Mouse (Mus musculus): ENCODE measurements at regions not wholly inside any gene's neighbourhood (a gene's known extent, or its start where the extent isn't known, plus 50 kb on each side); places are given as distances from the start of the nearest gene placed in this dataset.

DNA sequence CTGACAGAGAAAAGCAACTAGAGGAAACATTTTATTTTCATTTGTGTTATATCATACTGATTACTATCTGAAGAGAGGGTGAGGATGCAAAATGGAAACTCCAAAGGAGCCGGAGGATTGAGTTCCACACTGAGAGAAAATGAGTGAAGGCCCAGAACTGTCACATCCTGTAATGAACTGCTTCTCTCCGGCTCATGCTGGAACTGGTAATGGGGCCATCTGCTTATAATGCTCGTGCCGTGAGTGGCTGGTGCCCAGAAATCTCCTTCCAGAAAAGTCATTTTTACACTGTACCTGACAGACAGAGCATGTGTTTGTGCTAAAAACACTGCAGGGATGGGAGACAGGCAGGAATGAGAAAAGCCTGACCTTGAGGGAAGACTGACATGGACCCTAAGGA, 483.5 kb upstream of the Pkdcc start:
- no peak for DNase-seq (ENCODE audit: low read depth, low spot score)

- no peak for DNase-seq (ENCODE audit: low read depth, low spot score)
Measured at GRCm38 (mm10) chr17:82742445-82742844, 472.6 kb upstream of the Pkdcc start.

DNA sequence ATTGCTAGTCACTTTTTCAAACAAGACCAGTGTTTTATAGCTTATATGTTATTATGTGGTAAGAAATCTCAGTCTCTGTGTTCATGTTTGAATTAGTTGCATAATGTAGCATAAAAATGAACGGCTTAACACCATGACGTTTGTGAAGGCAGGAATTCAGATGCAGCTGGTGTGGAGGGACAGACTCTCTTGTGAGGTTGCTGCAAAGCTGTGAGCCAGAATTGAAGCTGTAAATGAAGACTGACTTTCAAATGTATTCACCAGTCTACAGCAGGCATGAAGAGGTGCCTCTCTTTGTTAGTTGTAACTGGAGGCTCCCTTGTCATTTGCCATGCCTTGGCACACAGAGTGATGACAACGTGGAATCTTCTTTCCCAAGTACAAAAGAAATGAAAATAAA, 457.7 kb upstream of the Pkdcc start:
- no peak for DNase-seq (ENCODE audit: low read depth, low spot score)

DNA sequence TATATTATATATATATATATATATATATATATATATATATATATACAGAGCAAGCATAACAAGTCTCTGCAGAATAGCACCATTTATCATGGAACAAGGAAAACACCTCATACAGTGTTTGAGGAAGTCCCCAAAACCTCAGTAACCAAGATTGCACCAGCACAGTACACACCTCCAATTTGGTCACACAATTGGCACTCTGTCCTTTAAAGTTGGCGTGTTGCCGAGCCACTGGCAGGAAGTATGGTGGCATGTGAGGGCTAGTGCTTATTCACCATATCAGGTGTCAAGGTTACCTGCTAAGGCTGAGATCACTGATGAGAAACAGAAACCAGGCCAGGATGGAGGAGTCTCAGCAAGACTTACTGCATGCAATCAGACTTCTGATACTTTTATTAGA, 436.0 kb upstream of the Pkdcc start:
- DNase-seq (ENCODE audit: low read depth, low spot score), result no peak

DNA sequence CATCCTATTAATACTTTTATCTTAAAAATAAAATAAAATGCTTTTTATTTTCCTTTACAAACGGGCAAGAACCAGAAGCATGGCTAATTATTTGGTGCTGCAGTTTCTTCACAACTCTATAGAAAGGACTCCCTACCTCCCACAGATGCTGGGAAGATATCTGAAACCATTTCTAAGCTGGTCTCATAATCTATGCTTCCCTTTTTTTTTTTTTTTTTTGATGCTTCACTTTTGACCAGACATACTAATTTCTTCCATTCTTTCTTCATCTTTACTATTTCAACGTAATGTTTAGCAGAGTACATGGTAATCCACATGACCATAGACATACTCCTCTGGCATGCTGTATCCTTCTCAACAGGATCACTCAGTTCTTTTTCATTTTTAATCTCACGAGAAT, 393.0 kb upstream of the Pkdcc start:
- DNase-seq (ENCODE audit: low read depth, low spot score), result no peak

- no peak for DNase-seq (ENCODE audit: low read depth, low spot score)
Measured at GRCm38 (mm10) chr17:82824057-82824456, 391.0 kb upstream of the Pkdcc start.

DNA sequence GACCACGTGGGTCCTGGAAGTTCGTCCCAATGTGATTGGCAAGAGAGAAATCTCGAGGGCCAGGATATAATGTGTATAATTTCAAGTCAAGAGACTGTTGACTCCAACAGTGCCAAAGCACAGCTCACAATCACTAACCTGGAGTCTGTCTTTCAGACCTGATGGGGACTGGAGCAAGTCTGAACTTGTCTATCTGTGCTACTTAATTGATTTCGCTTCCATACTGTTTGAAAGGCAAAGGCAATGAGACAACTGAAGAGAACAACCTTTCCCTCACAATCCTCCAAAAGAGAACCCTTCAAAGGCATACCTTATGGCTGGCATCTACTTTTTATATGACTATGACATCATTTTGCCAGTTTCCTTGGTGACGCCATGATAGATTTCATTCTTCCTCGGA, 390.5 kb upstream of the Pkdcc start:
- DNase-seq (ENCODE audit: low read depth, low spot score), result no peak

DNA sequence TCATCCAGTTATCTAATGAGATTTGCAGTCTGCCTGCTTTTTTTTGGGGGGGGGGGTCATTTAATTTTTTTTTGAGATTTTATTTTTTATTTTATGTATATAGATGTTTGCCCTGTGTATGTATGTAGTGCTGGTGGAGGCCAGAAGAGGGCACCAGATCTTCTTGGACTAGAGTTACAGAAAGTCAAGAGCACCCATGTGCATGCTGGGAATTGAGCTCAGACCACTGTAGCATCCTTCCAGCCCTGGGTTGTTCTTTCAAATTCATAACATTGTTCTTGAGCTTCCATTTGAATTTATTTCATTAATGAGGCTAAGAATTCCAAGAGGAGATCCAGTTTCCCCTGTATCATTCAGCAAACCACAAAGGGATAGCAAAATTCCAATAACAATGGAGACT, 387.9 kb upstream of the Pkdcc start:
- peak; percentile 26 for DNase-seq (ENCODE audit: low read depth, low spot score)

DNA sequence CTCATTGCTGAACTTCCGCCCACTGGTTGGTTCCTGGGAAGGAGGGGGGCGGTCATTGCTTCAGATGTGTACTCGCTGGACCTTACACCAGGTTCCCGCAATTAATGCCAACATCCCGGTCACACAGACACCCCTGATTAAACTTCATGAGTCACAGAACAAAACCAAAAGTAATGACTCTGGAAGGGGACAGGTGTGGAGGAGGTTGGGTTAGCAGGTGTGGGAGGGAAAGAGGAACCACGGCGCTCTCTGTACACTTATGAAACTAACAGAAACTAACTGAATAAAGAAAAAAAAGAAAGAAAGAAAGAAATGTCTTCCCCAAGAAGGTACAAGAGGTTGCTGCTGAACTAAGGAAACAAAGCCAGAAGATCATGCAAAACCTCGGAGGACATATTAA, 387.3 kb upstream of the Pkdcc start:
- no peak for DNase-seq (ENCODE audit: low read depth, low spot score)

DNA sequence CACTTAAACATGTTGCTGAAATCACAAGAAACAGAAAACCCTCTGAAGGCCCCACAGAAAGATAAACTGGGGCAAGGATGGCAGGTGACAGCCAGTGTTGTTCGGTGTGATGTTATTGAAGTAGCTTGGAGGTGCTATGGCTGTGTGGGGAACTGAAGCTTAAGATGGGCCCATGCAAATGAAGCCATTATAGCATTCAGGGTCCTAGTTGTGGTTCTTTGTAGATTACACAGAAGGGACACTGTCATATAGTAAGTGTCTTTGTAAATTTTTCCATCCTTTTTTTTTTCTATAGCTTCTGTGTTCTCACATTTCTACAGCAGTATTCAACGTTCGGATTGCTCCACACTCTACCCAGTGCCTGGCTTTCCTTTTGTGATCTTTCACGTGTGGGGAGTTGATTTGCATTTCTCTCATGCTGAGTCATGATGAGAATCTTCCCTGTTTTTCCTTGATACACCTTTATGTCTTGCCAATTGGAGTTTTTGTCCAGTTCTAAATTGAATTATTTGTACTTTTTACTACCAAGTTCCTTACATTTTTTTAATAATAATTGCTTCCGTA, 386.6 kb upstream of the Pkdcc start:
- DNase-seq (ENCODE audit: low read depth, low spot score), result no peak

- DNase-seq (ENCODE audit: low read depth, low spot score), result no peak
Measured at GRCm38 (mm10) chr17:82829415-82829814, 385.7 kb upstream of the Pkdcc start.

DNA sequence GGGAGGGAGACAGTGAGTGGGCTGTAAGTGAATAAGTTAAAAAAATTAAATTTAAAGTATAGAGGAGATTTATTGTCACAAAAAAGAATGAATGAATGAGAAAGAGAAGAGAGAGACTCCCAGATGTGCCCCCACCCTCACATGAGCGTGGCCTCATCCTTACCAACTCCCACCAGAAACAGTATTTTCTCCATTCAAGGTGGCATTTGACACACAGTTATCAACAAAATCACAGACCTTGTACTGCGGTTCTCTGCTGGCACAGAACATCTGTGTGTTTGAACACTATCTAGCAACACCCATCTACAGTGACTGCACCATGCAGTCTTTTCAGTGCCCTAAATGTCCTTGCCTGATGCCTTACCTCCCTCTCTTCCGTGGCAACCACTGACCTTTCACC, 380.9 kb upstream of the Pkdcc start:
- no peak for DNase-seq (ENCODE audit: low read depth, low spot score)

GRCm38 (mm10) chr17:82836115-82836514, 379.0 kb upstream of the Pkdcc start:
- no peak for DNase-seq (ENCODE audit: low read depth, low spot score)

DNA sequence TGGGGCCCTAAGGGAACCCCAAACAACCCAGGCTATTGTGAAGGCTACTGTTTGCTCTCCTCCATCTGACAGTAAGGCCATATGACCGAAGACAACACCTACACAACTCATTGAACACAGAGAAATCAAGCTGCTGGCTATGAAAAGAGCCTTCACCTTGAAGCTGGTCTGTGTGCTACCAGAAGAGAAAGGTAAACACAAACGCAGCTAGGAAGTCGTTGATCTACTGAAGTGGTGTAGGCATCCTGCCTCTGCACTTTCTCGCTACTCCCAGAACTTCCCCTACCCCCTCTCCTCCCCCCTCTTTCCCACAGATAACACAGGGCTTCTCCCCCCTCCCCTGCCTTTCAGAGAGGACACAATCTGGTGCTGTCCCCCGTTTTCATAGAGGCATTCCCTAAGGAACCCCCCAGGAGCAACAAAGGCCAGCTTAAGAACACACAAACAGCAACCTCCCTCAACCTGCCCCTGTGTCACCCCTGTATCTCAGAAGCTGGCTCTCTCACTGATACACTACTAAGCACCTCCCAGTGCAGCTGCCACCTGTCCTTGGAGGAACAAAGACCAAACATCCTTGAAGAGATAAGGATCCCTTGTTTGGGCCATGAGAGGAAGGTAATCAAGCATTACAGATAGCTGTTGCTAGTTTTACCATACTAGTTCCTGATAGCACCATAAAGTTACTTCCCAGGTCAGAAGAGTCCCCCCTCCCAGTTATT, 368.2 kb upstream of the Pkdcc start:
- DNase-seq (ENCODE audit: low read depth, low spot score), result no peak

DNA sequence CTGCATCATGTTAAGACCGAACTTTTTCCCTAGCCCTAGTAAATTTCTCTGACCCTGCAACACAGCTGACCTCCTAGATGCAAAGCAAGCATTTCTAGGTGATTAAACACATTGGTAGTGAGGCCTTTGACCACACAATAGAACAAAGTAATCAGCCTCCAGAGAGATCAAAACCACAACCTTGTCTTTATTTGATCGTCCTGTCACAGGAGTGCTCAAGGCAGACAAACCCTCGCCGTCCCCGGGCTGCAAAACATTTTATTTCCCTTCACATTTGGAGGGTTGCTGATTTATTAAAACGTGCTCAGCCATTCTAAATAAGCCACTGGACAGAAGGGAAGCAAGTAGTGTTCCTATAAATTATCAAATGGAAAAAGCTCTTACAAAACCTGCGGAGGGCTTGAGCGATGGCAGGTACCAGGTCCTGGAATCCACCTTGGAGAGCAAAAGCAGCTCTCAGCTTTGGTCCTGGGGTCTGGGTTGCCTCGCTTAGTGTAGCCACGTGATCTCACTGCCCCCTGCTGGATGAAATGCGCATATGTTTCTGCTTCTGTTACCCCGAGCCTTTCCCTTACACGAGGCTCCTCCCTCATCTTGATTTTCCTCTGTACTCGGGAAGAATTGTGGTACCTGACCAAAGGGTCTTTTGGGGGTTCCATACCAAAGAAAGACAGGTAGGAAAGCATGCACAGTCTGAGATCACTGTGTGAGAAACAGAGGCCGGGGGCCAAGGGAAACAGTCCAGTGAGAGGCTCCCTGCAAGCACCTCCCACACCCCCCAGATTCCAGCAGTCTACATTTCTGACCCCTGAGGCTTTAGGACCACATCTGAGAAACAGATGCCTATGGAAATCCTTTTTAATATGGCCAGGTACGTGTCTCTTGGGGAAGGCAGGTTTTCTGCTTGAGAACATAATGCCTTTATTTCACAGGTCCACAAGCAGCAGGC, 357.6 kb upstream of the Pkdcc start:
- peak; percentile 85 for DNase-seq (ENCODE audit: low read depth, low spot score)

DNA sequence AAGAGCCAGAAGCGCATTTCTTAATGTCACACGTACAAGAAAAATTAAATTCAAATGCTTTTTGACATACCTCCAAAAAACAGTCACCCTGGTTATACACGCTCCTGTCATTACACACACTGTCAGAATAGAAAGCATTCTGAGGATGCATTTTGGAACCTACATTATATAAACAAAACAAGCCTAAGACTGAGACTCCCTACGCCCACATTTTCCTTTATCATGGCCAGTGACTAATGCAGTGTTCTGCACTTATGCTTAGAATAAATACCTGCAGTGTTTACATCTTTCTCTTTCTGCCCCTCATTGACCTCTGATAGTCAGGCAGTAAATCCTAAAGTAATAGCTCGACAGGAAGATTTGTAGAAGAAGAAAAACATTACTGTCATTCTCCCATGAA, 354.7 kb upstream of the Pkdcc start:
- DNase-seq (ENCODE audit: low read depth, low spot score), result no peak

- DNase-seq (ENCODE audit: low read depth, low spot score), result no peak
Measured at GRCm38 (mm10) chr17:82860966-82861365, 354.1 kb upstream of the Pkdcc start.

- DNase-seq (ENCODE audit: low read depth, low spot score), result no peak
Measured at GRCm38 (mm10) chr17:82877131-82877530, 338.0 kb upstream of the Pkdcc start.

DNA sequence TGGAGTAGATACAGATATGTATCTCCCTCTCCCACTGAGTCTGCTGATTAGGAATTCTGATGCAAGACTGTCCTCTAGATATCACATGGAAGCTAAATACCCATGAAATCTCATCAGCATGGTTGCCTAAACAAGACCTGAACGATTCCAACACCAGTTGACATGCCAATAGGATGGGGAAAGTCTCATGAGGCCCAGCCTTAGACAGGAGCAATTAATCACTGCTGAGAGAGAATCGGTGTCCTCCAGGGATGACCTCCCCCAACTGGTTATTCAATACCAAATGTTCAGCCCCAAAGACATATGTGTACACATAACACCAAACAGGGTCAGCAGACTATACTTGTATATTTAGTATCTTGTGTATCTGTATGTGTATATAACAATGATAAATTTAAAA, 314.5 kb upstream of the Pkdcc start:
- no peak for DNase-seq (ENCODE audit: low read depth, low spot score)

DNA sequence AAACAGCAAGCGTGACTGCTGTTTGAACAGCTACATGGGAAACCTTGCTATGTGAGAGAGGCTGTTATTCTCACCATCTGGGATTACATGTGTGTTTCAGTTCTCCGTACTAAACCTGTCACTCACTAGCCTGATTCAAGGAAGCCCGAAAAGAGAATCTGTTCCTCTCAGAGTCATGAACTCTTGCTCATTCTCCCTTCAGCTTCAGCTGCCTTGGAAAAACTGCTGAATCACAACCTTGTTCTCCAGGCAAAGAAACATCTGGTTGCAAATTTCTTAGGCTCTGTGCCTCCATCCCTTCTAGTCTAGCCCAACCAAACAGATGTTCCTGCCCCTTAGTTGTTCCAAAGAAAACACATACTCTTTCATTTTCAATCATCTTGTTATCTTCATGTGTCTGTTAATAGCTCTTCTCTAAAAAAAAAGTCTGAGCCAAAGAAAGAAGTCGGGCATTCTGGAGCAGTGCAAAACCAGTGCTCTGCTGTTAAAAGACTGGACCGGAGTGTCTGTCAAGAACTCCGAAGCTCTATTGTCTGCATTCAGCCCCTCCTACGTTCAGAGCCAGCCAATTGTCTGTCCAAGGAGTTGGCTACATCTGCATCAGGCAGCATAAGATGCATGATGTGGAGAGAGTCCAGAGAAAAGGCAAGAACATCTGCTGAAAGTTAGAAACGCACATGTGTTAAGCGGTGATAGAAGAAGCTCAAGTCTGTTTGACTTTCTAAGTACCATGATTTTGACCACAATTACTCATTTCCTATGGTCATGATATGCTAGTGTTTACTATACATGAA, 313.8 kb upstream of the Pkdcc start:
- DNase-seq (ENCODE audit: low read depth, low spot score), result no peak

- no peak for DNase-seq (ENCODE audit: low read depth, low spot score)
Measured at GRCm38 (mm10) chr17:82904961-82905360, 310.1 kb upstream of the Pkdcc start.

DNA sequence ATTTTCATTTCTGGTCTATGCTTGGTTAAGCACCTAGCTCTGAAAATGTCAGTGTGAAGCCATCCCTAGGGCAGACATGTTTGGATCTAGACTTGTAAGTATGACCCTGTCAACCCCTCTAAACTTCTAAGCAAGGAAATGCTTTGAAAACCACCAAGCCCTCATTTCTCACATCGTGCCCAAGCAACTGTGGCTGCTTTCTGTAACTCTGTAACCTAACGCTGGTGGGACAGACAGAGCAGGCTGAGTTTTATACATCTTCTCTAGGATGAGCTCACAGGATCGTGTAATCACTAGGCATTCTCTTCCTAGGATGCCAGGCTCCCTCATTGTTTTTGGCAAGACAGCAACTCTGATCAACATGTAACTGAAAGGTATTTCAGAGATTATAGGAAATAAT, 309.6 kb upstream of the Pkdcc start:
- no peak for DNase-seq (ENCODE audit: low read depth, low spot score)
